26 mouse cellular contexts compared by ENCODE assay signal in the genomic region with DNA sequence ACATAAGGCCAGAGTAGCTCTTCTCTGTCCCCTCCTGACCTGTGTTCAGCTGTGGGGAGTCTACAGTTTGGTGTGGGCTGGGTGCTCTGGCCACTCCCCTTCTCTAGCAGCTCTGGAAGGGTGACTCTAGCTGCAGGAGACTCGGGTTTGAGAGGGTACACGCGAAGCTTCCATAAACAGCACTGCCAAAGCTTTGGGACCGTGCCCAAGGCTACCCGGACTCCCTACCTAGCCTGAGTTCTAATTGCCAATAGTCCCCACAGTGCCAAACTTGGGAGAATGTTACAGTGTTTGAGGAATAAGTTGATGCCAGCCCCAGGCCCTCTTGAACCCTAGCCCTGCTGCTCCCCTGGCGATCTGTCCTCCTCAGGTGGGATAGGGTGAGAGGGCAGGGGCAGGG. TPM values are rescaled to one million over a fixed set of nuclear protein-coding genes. Genes with fewer than 3 reads are reported as not detected.
A peak's percentile ranks its signal among the peaks of the same experiment; 100 is the strongest.
DNase-seq lines count a peak whose midpoint lies in the region; ATAC-seq and TF ChIP-seq lines count a peak whose summit lies in the region.
"Had no signal": no experiment of that assay in that cellular context is flagged by ENCODE, and none has a peak within 500 bp of the region (broad histone marks: within the 10 kb centered on the region; RNA-seq: fewer than 3 reads in every experiment).

No protein-coding gene starts in this region.

- no peak overlapping the region for H3K4me3 ChIP-seq in cerebellum, adult 2 months (replicated peaks; ENCODE audit: insufficient read depth, low read depth, low read length)
- no peak overlapping the region for H3K4me3 ChIP-seq in liver, adult 2 months (ENCODE audit: insufficient read depth, low read depth, low read length)
- H3K4me3 ChIP-seq in liver, embryonic 12.5 days, result no peak overlapping the region
- H3K4me3 ChIP-seq: forebrain, embryonic 13.5 days; heart, embryonic 15.5 days; hindbrain, embryonic 12.5 days; neural tube, embryonic 15.5 days had no signal

- TF ChIP-seq CTCF in cerebellum, adult 2 months (IDR thresholded peaks at IDR 0.05; ENCODE audit: borderline replicate concordance, insufficient read depth, low read depth, low read length), result no peak
- no peak for TF ChIP-seq CTCF in liver, adult 2 months (IDR thresholded peaks at IDR 0.05; ENCODE audit: low read depth, low read length)

- H3K9me3 ChIP-seq in liver, embryonic 12.5 days (replicated peaks), result no peaks in the 10 kb centered on the region
- H3K9me3 ChIP-seq: forebrain, embryonic 13.5 days; heart, embryonic 15.5 days; hindbrain, embryonic 12.5 days; neural tube, embryonic 15.5 days had no signal

- no peak overlapping the region for H3K4me2 ChIP-seq in liver, embryonic 12.5 days
- H3K4me2 ChIP-seq: forebrain, embryonic 13.5 days; heart, embryonic 15.5 days; hindbrain, embryonic 12.5 days; neural tube, embryonic 15.5 days had no signal

- 19% methylated on average over 6 of the region's 6 CpGs for WGBS in cerebellum, adult 2 months
- 14% methylated on average over 6 of the region's 6 CpGs for WGBS in liver, adult 2 months
- 75% methylated on average over 6 of the region's 6 CpGs for WGBS in liver, embryonic 12.5 days (ENCODE audit: insufficient replicate concordance)

- H3K36me3 ChIP-seq in liver, adult 2 months (ENCODE audit: control insufficient read depth, insufficient read depth, low read length), result no peaks in the 10 kb centered on the region
- H3K36me3 ChIP-seq in liver, embryonic 12.5 days, result peaks cover 16% of the 10 kb centered on the region; the same call in 1 of the 2 replicates
- H3K36me3 ChIP-seq: heart, embryonic 15.5 days; neural tube, embryonic 15.5 days had no signal

- no peaks in the 10 kb centered on the region for H3K27me3 ChIP-seq in cerebellum, adult 2 months (ENCODE audit: control insufficient read depth, insufficient read depth, low read length)
- no peaks in the 10 kb centered on the region for H3K27me3 ChIP-seq in liver, adult 2 months (ENCODE audit: control insufficient read depth, insufficient read depth, low read length)
- no peaks in the 10 kb centered on the region for H3K27me3 ChIP-seq in liver, embryonic 12.5 days (replicated peaks)
- H3K27me3 ChIP-seq: forebrain, embryonic 13.5 days; heart, embryonic 15.5 days; hindbrain, embryonic 12.5 days; neural tube, embryonic 15.5 days; Patski had no signal

- no peak for ATAC-seq in liver, embryonic 12.5 days
- ATAC-seq: forebrain, embryonic 13.5 days; intestine, postnatal 0 days; Patski had no signal

- no peak for TF ChIP-seq POLR2A in cerebellum, adult 2 months (IDR thresholded peaks at IDR 0.05; ENCODE audit: borderline replicate concordance, insufficient read depth, low read length)
- TF ChIP-seq POLR2A in liver, adult 2 months (IDR thresholded peaks at IDR 0.05; ENCODE audit: extremely low read depth, insufficient read depth, low read length), result no peak

- DNase-seq in adrenal gland, postnatal 10 days, result peak; percentile 39
- no peak for DNase-seq in adrenal gland, adult 8-10 months
- DNase-seq in cerebellum, adult 2 months, result peak; percentile 40 to 47
- DNase-seq in cerebellum, adult 11 months, result no peak
- peak; percentile 79 for DNase-seq in liver, adult 2 months (ENCODE audit: extremely low read depth, low read depth, low spot score)
- peak; percentile 59 to 71 for DNase-seq in cerebellum, postnatal 10 days
- no peak for DNase-seq in retina, postnatal 1 day
- DNase-seq: gastrocnemius, postnatal 10 days; heart, postnatal 36 days; layer of hippocampus, postnatal 36 days; liver; lung, adult 18-20 months; lung, postnatal 10 days; midbrain, embryonic 14.5 days; right cerebral cortex, postnatal 25 days; thymus, adult 2 months; thymus, postnatal 36 days had no signal

- H3K79me2 ChIP-seq in liver, adult 2 months (ENCODE audit: control insufficient read depth, insufficient read depth, low read length), result no peaks in the 10 kb centered on the region

- H3K9ac ChIP-seq in liver, adult 2 months (ENCODE audit: low read depth, low read length), result no peak overlapping the region
- H3K9ac ChIP-seq in liver, embryonic 12.5 days, result no peak overlapping the region
- H3K9ac ChIP-seq: forebrain, embryonic 13.5 days; heart, embryonic 15.5 days; hindbrain, embryonic 12.5 days; neural tube, embryonic 15.5 days had no signal

- H3K27ac ChIP-seq in cerebellum, adult 2 months (ENCODE audit: insufficient read depth, low read length), result no peak overlapping the region
- H3K27ac ChIP-seq in liver, adult 2 months (replicated peaks; ENCODE audit: insufficient read depth, low read depth, low read length), result peak overlapping the region; percentile 83
- H3K27ac ChIP-seq in liver, embryonic 12.5 days, result no peak overlapping the region
- H3K27ac ChIP-seq: forebrain, embryonic 13.5 days; heart, embryonic 15.5 days; hindbrain, embryonic 12.5 days; macrophage; neural tube, embryonic 15.5 days had no signal

- peaks cover 8% of the 10 kb centered on the region for H3K4me1 ChIP-seq in cerebellum, adult 2 months (ENCODE audit: control insufficient read depth, insufficient read depth, low read length)
- peaks cover 12% of the 10 kb centered on the region; the same call in 1 of the 2 replicates for H3K4me1 ChIP-seq in liver, adult 2 months (ENCODE audit: control insufficient read depth, insufficient read depth, low read length)
- no peaks in the 10 kb centered on the region for H3K4me1 ChIP-seq in liver, embryonic 12.5 days

RNA-seq across cellular contexts. Expression of gene B3galnt1, which starts 43.2 kb away (rescaled TPM):
- 10 to 100 TPM; 14.1 to 15.9 TPM for total RNA-seq in adrenal gland, postnatal 10 days (2021)
- total RNA-seq in adrenal gland, adult 8-10 months (2022), result 10 to 100 TPM; 14.2 to 20.9 (median 14.5) TPM
- 34.3 and 36.2 TPM in 2 replicates for polyA plus RNA-seq in cerebellum, adult 2 months (2012; rRNA removed)
- 1.1 and 1.3 TPM in 2 replicates for total RNA-seq in liver, adult 2 months (2014; rRNA removed)
- 0.12 and 0.57 TPM in 2 replicates for polyA plus RNA-seq in liver, adult 2 months (2012; rRNA removed)
- polyA plus RNA-seq in liver, embryonic 12.5 days (2016; fragmentation: Nextera tagmentation; extraction: Ambion mirVana), result 5.1 TPM in 2 replicates
- total RNA-seq: MEL had no signal

Comparison
In these comparisons a context has a peak if more than half of its experiments do, and no peak if none do; other contexts are left out.
1. DNase-seq: peak in adrenal gland, postnatal 10 days (single experiment), cerebellum, adult 2 months (2 of 2), liver, adult 2 months (single experiment) and cerebellum, postnatal 10 days (2 of 2); none in adrenal gland, adult 8-10 months (single experiment), cerebellum, adult 11 months (single experiment) and retina, postnatal 1 day (single experiment).